Mouse (Mus musculus): Measurements from ENCODE around the gene Gm13084. TPM values are rescaled to one million over a fixed set of nuclear protein-coding genes. Genes with fewer than 3 reads are reported as not detected.

Gm13084 gene
- polyA plus RNA-seq (2012; rRNA removed): not detected in 2 replicates

GRCm38 (mm10) chr4:143815993-143816392, at the start of gene Gm13084:
TSS of gene Gm13084 (minus strand) at chr4:143816093.

GRCm38 (mm10) chr4:143846197-143846596, 30.3 kb upstream of the Gm13084 start, which contains the start of gene Gm13103:
TSS of gene Gm13103 (plus strand) at chr4:143846497.

GRCm38 (mm10) chr4:143789052-143789451, 26.8 kb downstream of the Gm13084 start, which contains the start of gene Gm13023:
TSS of gene Gm13023 (plus strand) at chr4:143789352.

Other genes with a start within 250 kb of the Gm13084 start
- not detected in 2 replicates for gene Gm13083, start 201.1 kb downstream of the Gm13084 start, polyA plus RNA-seq (2012; rRNA removed)
- gene Gm13088, start 158.8 kb downstream of the Gm13084 start, polyA plus RNA-seq (2012; rRNA removed): not detected in 2 replicates
- not detected in 2 replicates for gene Gm13089, start 113.4 kb downstream of the Gm13084 start, polyA plus RNA-seq (2012; rRNA removed)
- not detected in 2 replicates for gene Gm13078, start 96.6 kb downstream of the Gm13084 start, polyA plus RNA-seq (2012; rRNA removed)
- not detected in 2 replicates for gene Gm13023, start 26.7 kb downstream of the Gm13084 start, polyA plus RNA-seq (2012; rRNA removed)
- gene Gm13103, start 30.4 kb upstream of the Gm13084 start, polyA plus RNA-seq (2012; rRNA removed): not detected in 2 replicates
- gene Pramef6, start 84.3 kb upstream of the Gm13084 start, polyA plus RNA-seq (2012; rRNA removed): not detected in 2 replicates
- gene Pramef25, start 134.9 kb upstream of the Gm13084 start, polyA plus RNA-seq (2012; rRNA removed): not detected in 2 replicates
- gene Gm13101, start 150.9 kb upstream of the Gm13084 start, polyA plus RNA-seq (2012; rRNA removed): not detected in 2 replicates
- not detected in 2 replicates for gene Pramef17, start 178.3 kb upstream of the Gm13084 start, polyA plus RNA-seq (2012; rRNA removed)
- not detected in 2 replicates for gene Pramel4, start 243.0 kb upstream of the Gm13084 start, polyA plus RNA-seq (2012; rRNA removed)

Data from central nervous system, embryonic 14 days (tissue).